ENCODE assay signal across 21 mouse cellular contexts in the genomic region with DNA sequence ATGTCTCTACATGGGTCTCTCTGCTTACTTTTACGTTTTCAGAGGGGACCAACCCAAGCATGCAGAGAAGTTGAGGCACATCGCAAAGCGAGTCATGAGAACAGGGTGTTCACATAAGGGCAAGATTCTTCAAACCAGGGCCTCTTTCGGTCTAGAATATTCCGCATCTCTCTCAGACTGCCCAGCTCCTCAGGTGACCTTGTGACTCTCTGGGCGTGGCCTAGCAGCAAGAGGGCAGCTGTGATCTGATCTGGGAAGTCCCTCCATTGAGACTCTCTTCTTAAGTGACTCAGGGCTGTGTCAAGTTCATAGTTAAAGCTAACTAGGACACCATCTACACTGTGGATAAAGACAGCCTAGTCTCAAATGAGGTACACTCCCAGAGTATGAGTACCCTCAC. TPM values are rescaled to one million over a fixed set of nuclear protein-coding genes. Genes with fewer than 3 reads are reported as not detected.
"Had no signal": no experiment of that assay in that cellular context is flagged by ENCODE, and none has a peak within 500 bp of the region (broad histone marks: within the 10 kb centered on the region; RNA-seq: fewer than 3 reads in every experiment).

No protein-coding gene starts in this region.

- H3K36me3 ChIP-seq: forebrain, embryonic 15.5 days had no signal

- H3K4me2 ChIP-seq: embryonic facial prominence, embryonic 12.5 days; embryonic facial prominence, embryonic 13.5 days; embryonic facial prominence, embryonic 15.5 days; forebrain, embryonic 12.5 days; forebrain, embryonic 13.5 days; forebrain, embryonic 15.5 days had no signal

- H3K9ac ChIP-seq: embryonic facial prominence, embryonic 12.5 days; embryonic facial prominence, embryonic 13.5 days; embryonic facial prominence, embryonic 15.5 days; forebrain, embryonic 12.5 days; forebrain, embryonic 13.5 days; forebrain, embryonic 15.5 days; forebrain, postnatal 0 days had no signal

- ATAC-seq: forebrain, embryonic 13.5 days; forebrain, embryonic 14.5 days; forebrain, embryonic 15.5 days; forebrain, embryonic 16.5 days; forebrain, postnatal 0 days had no signal

- H3K27ac ChIP-seq: embryonic facial prominence, embryonic 10.5 days; embryonic facial prominence, embryonic 12.5 days; embryonic facial prominence, embryonic 13.5 days; embryonic facial prominence, embryonic 15.5 days; forebrain, embryonic 10.5 days; forebrain, embryonic 12.5 days; gastrocnemius, adult 2 months; heart, adult 2 months; heart, embryonic 10.5 days had no signal

- H3K27me3 ChIP-seq: embryonic facial prominence, embryonic 12.5 days; embryonic facial prominence, embryonic 13.5 days; embryonic facial prominence, embryonic 15.5 days; forebrain, embryonic 12.5 days; forebrain, embryonic 13.5 days; forebrain, embryonic 15.5 days had no signal

- DNase-seq: embryo, embryonic 11 days; forebrain, postnatal 0 days; gastrocnemius, adult 2 months; gastrocnemius, postnatal 10 days; gastrocnemius, postnatal 14 days; gastrocnemius, postnatal 25 days; gastrocnemius, postnatal 36 days; heart, adult 18-20 months; heart, adult 2 months had no signal

- H3K9me3 ChIP-seq: embryonic facial prominence, embryonic 10.5 days; embryonic facial prominence, embryonic 12.5 days; embryonic facial prominence, embryonic 13.5 days; embryonic facial prominence, embryonic 15.5 days; forebrain, embryonic 10.5 days; forebrain, embryonic 12.5 days; forebrain, embryonic 13.5 days; forebrain, embryonic 15.5 days; heart, embryonic 10.5 days had no signal

- H3K4me3 ChIP-seq: embryonic facial prominence, embryonic 10.5 days; embryonic facial prominence, embryonic 12.5 days; embryonic facial prominence, embryonic 13.5 days; embryonic facial prominence, embryonic 15.5 days; erythroblast, embryonic 14.5 days; forebrain, embryonic 10.5 days; forebrain, embryonic 12.5 days; forebrain, embryonic 13.5 days; forebrain, embryonic 15.5 days; gastrocnemius, adult 2 months; heart, adult 2 months; heart, embryonic 10.5 days had no signal

RNA-seq across cellular contexts. Expression of gene Sox8, which starts 42.8 kb away (rescaled TPM):
- polyA plus RNA-seq: erythroblast, embryonic 14.5 days had no signal
